In the genomic region with DNA sequence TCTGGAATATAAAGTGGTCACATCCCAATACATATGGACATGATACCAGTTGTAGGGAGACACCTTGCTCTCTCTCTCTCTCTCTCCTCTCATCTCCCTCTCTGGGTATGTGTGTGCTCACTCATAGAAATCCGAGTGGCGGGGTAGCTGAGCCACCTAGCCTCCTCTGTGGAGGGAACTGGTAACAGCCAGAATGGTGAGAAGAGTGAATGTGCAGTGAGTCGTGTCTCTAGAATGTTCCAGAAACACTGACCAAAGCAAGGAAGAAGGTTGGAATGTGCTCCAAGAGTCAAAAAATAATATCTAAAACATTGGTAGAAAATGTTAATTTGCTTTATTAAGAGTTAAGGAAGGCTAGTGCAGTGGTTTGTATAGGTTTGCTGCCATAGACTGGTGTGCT, we compare ENCODE assay signal across 27 mouse cellular contexts.
"Had no signal": no experiment of that assay in that cellular context is flagged by ENCODE, and none has a peak within 500 bp of the region (broad histone marks: within the 10 kb centered on the region; RNA-seq: fewer than 3 reads in every experiment).

No protein-coding gene starts in this region.

- H3K4me3 ChIP-seq: limb, embryonic 10.5 days; limb, embryonic 12.5 days; limb, embryonic 13.5 days; limb, embryonic 15.5 days; liver, embryonic 12.5 days; liver, embryonic 13.5 days; liver, embryonic 15.5 days; lung, embryonic 15.5 days; megakaryocyte, embryonic 14.5 days; midbrain, embryonic 10.5 days; midbrain, embryonic 12.5 days; midbrain, embryonic 13.5 days; midbrain, embryonic 15.5 days; myocyte; neural tube, embryonic 12.5 days had no signal

- H3K27ac ChIP-seq: limb, embryonic 10.5 days; limb, embryonic 12.5 days; limb, embryonic 13.5 days; limb, embryonic 15.5 days; liver, embryonic 12.5 days; liver, embryonic 13.5 days; liver, embryonic 14.5 days; liver, embryonic 15.5 days; lung, embryonic 15.5 days; macrophage; midbrain, embryonic 10.5 days; midbrain, embryonic 12.5 days; midbrain, embryonic 13.5 days; midbrain, embryonic 15.5 days; neural tube, embryonic 12.5 days had no signal

- DNase-seq: liver; liver, embryonic 13.5 days; liver, postnatal 0 days; lung, adult 18-20 months; lung, adult 2 months; lung, embryonic 14.5 days; lung, postnatal 10 days; lung, postnatal 14 days; lung, postnatal 36 days; lung, postnatal 4 days; midbrain, embryonic 14.5 days had no signal
